Mouse (Mus musculus) thymus, adult 2 months (tissue): ENCODE measurements around the gene Anapc15-ps.

Experiments
- CTCF ChIP-seq: fragments of 200-500 bp; IDR thresholded peaks from 2 replicates; pipeline ENCODE4 v1.5.1; 2012; ENCODE audit warnings: mild to moderate bottlenecking, control low read depth, low read length, moderate library complexity, borderline replicate concordance; ENCODE audit not compliant: control insufficient read depth, poor library complexity, insufficient read depth; ENCODE audit errors: extremely low read depth
- POLR2A ChIP-seq: fragments of 200-500 bp; IDR thresholded peaks from 2 replicates; pipeline ENCODE4 v1.6.1; 2012; ENCODE audit warnings: mild to moderate bottlenecking, low read length, control low read depth, moderate library complexity; ENCODE audit not compliant: control insufficient read depth, poor library complexity, insufficient read depth; ENCODE audit errors: extremely low read depth

DNA sequence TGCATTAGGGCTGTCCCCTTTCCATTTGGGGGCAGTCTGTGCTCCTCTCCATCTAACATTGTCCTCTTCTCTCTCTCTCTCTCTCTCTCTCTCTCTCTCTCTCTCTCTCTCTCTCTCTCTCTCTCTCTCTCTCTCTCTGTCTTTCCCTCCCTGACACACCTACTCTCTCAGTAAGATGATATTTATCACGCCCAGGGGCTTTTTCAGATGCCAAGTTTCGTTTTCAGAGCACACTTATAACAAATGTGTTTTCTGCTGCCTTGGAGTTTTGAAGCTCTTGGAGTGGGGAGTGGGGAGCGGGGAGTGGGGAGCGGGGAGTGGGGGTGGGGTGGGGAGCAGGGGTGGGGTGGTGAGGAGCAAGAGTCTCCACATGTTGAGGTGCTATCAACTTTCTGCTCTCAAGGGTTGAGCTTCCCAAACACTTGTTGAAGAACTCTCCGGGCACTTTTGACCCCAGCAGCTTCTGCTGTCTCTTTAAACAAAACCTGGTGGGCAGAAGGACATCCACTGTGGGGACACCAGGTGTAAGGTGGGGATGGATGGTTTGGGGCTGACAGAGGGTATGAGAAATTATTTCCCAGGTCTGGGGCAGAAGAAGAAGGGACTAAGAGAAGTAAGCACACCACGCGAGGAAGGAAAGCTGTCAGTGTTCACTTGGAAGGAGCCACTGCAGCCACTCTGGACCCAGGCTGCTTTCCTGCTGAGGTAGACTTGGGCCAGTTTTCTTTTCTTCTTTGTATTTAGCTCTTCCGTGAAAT, 36.8 kb upstream of the Anapc15-ps start:
- TF ChIP-seq CTCF (no peak), POLR2A (no peak)
